In the genomic region with DNA sequence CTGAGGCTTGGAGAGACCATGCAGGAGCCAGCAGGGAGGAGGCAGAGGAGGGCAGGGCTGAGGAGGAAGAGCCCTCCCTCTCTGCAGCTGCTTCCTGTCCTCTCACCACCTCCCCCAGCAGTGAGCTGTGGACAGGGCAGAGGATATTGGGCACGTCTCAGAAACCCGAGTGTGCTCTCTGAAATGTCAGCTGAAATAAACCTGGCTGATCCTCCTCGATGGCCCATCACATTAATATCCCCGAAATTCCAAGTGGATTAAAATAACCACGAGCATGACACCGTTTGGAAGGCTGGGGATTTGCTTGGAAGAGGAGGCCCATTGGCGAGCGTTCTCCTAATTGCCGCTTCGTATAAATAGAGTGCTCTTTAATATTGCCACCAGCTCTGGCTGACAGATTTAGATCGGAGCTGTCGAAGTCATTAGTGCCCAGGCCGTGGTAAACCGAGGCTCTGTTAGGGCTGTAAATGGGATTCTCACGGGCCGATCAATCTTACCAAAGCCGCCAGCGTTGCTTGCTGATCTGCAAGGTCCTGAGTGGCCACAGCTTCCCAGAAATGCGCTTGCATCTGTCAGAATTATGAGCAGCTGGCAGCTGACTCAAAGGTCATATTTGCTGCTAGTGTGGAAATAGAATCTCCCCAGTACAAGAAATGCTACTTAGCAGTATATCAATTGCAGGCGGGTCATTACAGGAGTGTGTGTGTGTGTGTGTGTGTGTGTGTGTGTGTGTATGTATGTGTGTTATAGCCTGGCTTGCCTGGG, we compare ENCODE assay signal across 8 mouse cellular contexts.
A peak's percentile ranks its signal among the peaks of the same experiment; 100 is the strongest.
DNase-seq lines count a peak whose midpoint lies in the region; ATAC-seq and TF ChIP-seq lines count a peak whose summit lies in the region.

No protein-coding gene starts in this region.

- H3K27me3 ChIP-seq in forebrain, embryonic 12.5 days = 0 out of 2 replicates have a peak, but pooled peaks cover 4% of the 10 kb centered on the region
- H3K27me3 ChIP-seq in forebrain, embryonic 16.5 days (replicated peaks; ENCODE audit: control insufficient read depth, insufficient read depth, low read length) = no peaks in the 10 kb centered on the region
- H3K27me3 ChIP-seq in intestine, embryonic 14.5 days (replicated peaks; ENCODE audit: control insufficient read depth, insufficient read depth, low read length) = no peaks in the 10 kb centered on the region
- H3K27me3 ChIP-seq in midbrain, embryonic 15.5 days (replicated peaks) = no peaks in the 10 kb centered on the region

- H3K9me3 ChIP-seq in forebrain, embryonic 12.5 days = no peaks in the 10 kb centered on the region
- H3K9me3 ChIP-seq in forebrain, embryonic 16.5 days (ENCODE audit: control insufficient read depth, low read length) = peaks cover 2% of the 10 kb centered on the region; the same call in 1 of the 2 replicates
- H3K9me3 ChIP-seq in intestine, embryonic 14.5 days (ENCODE audit: control insufficient read depth, low read length) = no peaks in the 10 kb centered on the region
- no peaks in the 10 kb centered on the region for H3K9me3 ChIP-seq in midbrain, embryonic 15.5 days

- WGBS in forebrain, embryonic 12.5 days = 65% methylated on average over 20 of the region's 20 CpGs
- WGBS in forebrain, embryonic 16.5 days = 57% methylated on average over 20 of the region's 20 CpGs
- 36% methylated on average over 20 of the region's 20 CpGs for WGBS in intestine, embryonic 14.5 days
- 33% methylated on average over 20 of the region's 20 CpGs for WGBS in midbrain, embryonic 15.5 days

- no peak overlapping the region for H3K4me2 ChIP-seq in forebrain, embryonic 12.5 days
- no peak overlapping the region for H3K4me2 ChIP-seq in forebrain, embryonic 16.5 days (ENCODE audit: low read length)
- H3K4me2 ChIP-seq in intestine, embryonic 14.5 days (ENCODE audit: low read length) = peak overlapping the region; percentile 13
- H3K4me2 ChIP-seq in midbrain, embryonic 15.5 days = no peak overlapping the region

- peak overlapping the region; percentile 54; the same call in 1 of the 2 replicates for H3K27ac ChIP-seq in forebrain, embryonic 12.5 days
- H3K27ac ChIP-seq in forebrain, embryonic 16.5 days (ENCODE audit: low read length) = no peak overlapping the region
- 0 out of 2 replicates have a peak overlapping the region, but pooled peaks have one; percentile 9 for H3K27ac ChIP-seq in embryonic fibroblast, embryonic 13.5 days (ENCODE audit: insufficient read depth, low read length)
- H3K27ac ChIP-seq in intestine, embryonic 14.5 days (ENCODE audit: low read depth) = peak overlapping the region; percentile 22; the same call in 1 of the 2 replicates
- H3K27ac ChIP-seq in midbrain, embryonic 15.5 days = peak overlapping the region; percentile 56

- TF ChIP-seq CTCF in embryonic fibroblast, embryonic 13.5 days (IDR thresholded peaks at IDR 0.05; ENCODE audit: borderline replicate concordance, insufficient read depth, low read length) = no peak

- no peak for DNase-seq in intestine, embryonic 14.5 days (ENCODE audit: low spot score)
- no peak for DNase-seq in spleen, adult 18-20 months
- no peak for DNase-seq in right cerebral cortex, postnatal 25 days
- DNase-seq in layer of hippocampus, adult 9-10 months (ENCODE audit: low spot score) = no peak

- no peaks in the 10 kb centered on the region for H3K36me3 ChIP-seq in forebrain, embryonic 12.5 days (replicated peaks)
- H3K36me3 ChIP-seq in forebrain, embryonic 16.5 days (ENCODE audit: control insufficient read depth, insufficient read depth) = no peaks in the 10 kb centered on the region
- no peaks in the 10 kb centered on the region for H3K36me3 ChIP-seq in intestine, embryonic 14.5 days (ENCODE audit: control insufficient read depth, insufficient read depth, low read length)
- no peaks in the 10 kb centered on the region for H3K36me3 ChIP-seq in midbrain, embryonic 15.5 days (replicated peaks)

- ATAC-seq in forebrain, embryonic 12.5 days (ENCODE audit: low FRiP score) = peak; percentile 44
- no peak for ATAC-seq in forebrain, embryonic 16.5 days
- ATAC-seq in intestine, embryonic 14.5 days (replicated peaks; ENCODE audit: low FRiP score, low TSS enrichment, low read depth) = peak; percentile 58; the same call in 1 of the 2 replicates
- peak; percentile 65; the same call in 1 of the 2 replicates for ATAC-seq in midbrain, embryonic 15.5 days (replicated peaks)

- H3K4me1 ChIP-seq in forebrain, embryonic 12.5 days = peaks cover 13% of the 10 kb centered on the region
- H3K4me1 ChIP-seq in forebrain, embryonic 16.5 days (replicated peaks; ENCODE audit: control insufficient read depth, insufficient read depth, low read length) = peaks cover 4% of the 10 kb centered on the region
- H3K4me1 ChIP-seq in embryonic fibroblast, embryonic 13.5 days (ENCODE audit: control insufficient read depth, insufficient read depth, low read length) = no peaks in the 10 kb centered on the region
- H3K4me1 ChIP-seq in intestine, embryonic 14.5 days (replicated peaks; ENCODE audit: control insufficient read depth, insufficient read depth, low read length) = peaks cover 13% of the 10 kb centered on the region
- peaks cover 4% of the 10 kb centered on the region; the same call in 1 of the 2 replicates for H3K4me1 ChIP-seq in midbrain, embryonic 15.5 days

- no peak overlapping the region for H3K9ac ChIP-seq in forebrain, embryonic 12.5 days
- no peak overlapping the region for H3K9ac ChIP-seq in forebrain, embryonic 16.5 days (replicated peaks; ENCODE audit: low read depth, low read length)
- no peak overlapping the region for H3K9ac ChIP-seq in intestine, embryonic 14.5 days (ENCODE audit: low read length)
- no peak overlapping the region for H3K9ac ChIP-seq in midbrain, embryonic 15.5 days

- H3K4me3 ChIP-seq in forebrain, embryonic 12.5 days (replicated peaks) = no peak overlapping the region
- H3K4me3 ChIP-seq in forebrain, embryonic 16.5 days (replicated peaks; ENCODE audit: low read length) = no peak overlapping the region
- no peak overlapping the region for H3K4me3 ChIP-seq in embryonic fibroblast, embryonic 13.5 days (ENCODE audit: insufficient read depth, low read length)
- no peak overlapping the region for H3K4me3 ChIP-seq in intestine, embryonic 14.5 days (ENCODE audit: low read depth, low read length)
- no peak overlapping the region for H3K4me3 ChIP-seq in midbrain, embryonic 15.5 days

- no peak for TF ChIP-seq POLR2A in embryonic fibroblast, embryonic 13.5 days (IDR thresholded peaks at IDR 0.05; ENCODE audit: low read depth, low read length)
